Mouse (Mus musculus) Muller cell, postnatal 12 days (primary cell): ENCODE measurements around the gene Sap30.
"Not testable (repeated sequence)": the region's sequence is repeated elsewhere in the genome, so short reads cannot be mapped to it uniquely, and the experiment has no call there.

Experiments used
- DNase-seq: peaks from one replicate; pipeline ENCODE4 v3.0.0-alpha.2; 2015; ENCODE audit errors: inconsistent ontology term

Sap30 gene

GRCm38 (mm10) chr8:57498494-57498846 lies 10.8 kb upstream of the Sap30 start:
- DNase-seq = peak; percentile 13

- no peak for DNase-seq
Observed at GRCm38 (mm10) chr8:57491873-57492272, 4.2 kb upstream of the Sap30 start.

GRCm38 (mm10) chr8:57489896-57490295 lies 2.2 kb upstream of the Sap30 start:
- no peak for DNase-seq

- DNase-seq = no peak
Observed at GRCm38 (mm10) chr8:57489366-57489765, 1.7 kb upstream of the Sap30 start.

GRCm38 (mm10) chr8:57488312-57488765 lies 679 bp upstream of the Sap30 start:
- DNase-seq = peak; percentile 81

- peak; percentile 59 for DNase-seq
Observed at GRCm38 (mm10) chr8:57486491-57487440, 894 bp downstream of the Sap30 start.

GRCm38 (mm10) chr8:57480606-57481005 lies 7.1 kb downstream of the Sap30 start:
- DNase-seq = no peak

- no peak for DNase-seq
Observed at GRCm38 (mm10) chr8:57479700-57480099, 8.0 kb downstream of the Sap30 start.

GRCm38 (mm10) chr8:57478406-57478805 lies 9.3 kb downstream of the Sap30 start:
- DNase-seq = no peak

- DNase-seq = no peak
Observed at GRCm38 (mm10) chr8:57473751-57474150, 13.9 kb downstream of the Sap30 start.

- DNase-seq = no peak
Observed at GRCm38 (mm10) chr8:57470863-57471262, 16.8 kb downstream of the Sap30 start.

GRCm38 (mm10) chr8:57468624-57469023 lies 19.0 kb downstream of the Sap30 start:
- peak; percentile 24 for DNase-seq

GRCm38 (mm10) chr8:57463757-57464156 lies 23.9 kb downstream of the Sap30 start:
- no peak for DNase-seq

- DNase-seq = no peak
Observed at GRCm38 (mm10) chr8:57462839-57463238, 24.8 kb downstream of the Sap30 start.

GRCm38 (mm10) chr8:57457942-57458341 lies 29.7 kb downstream of the Sap30 start:
- DNase-seq = no peak

GRCm38 (mm10) chr8:57457152-57457551 lies 30.5 kb downstream of the Sap30 start:
- DNase-seq = no peak

GRCm38 (mm10) chr8:57455765-57456164 lies 31.9 kb downstream of the Sap30 start, which contains the start of gene Scrg1:
Gene Scrg1, plus strand, starts transcription at chr8:57455923.
- DNase-seq = no peak

- DNase-seq = no peak
Observed at GRCm38 (mm10) chr8:57453361-57453760, 34.3 kb downstream of the Sap30 start.

GRCm38 (mm10) chr8:57451896-57452295 lies 35.8 kb downstream of the Sap30 start:
- no peak for DNase-seq

- no peak for DNase-seq
Observed at GRCm38 (mm10) chr8:57450726-57451125, 36.9 kb downstream of the Sap30 start.

GRCm38 (mm10) chr8:57445901-57446300 lies 41.8 kb downstream of the Sap30 start:
- not testable (repeated sequence) for DNase-seq

- no peak for DNase-seq
Observed at GRCm38 (mm10) chr8:57443289-57443688, 44.4 kb downstream of the Sap30 start.

GRCm38 (mm10) chr8:57441556-57441955 lies 46.1 kb downstream of the Sap30 start:
- DNase-seq = no peak
